Mouse (Mus musculus) G1E (cell line): ENCODE data around the gene Cox14. TPM values are rescaled to one million over a fixed set of nuclear protein-coding genes. Genes with fewer than 3 reads are reported as not detected.
"Not testable (repeated sequence)": the region's sequence is repeated elsewhere in the genome, so short reads cannot be mapped to it uniquely, and the experiment has no call there.

Experiments used
- ATAC-seq: 2 replicates; pipeline ENCODE4 v1.8.0; 2016; ENCODE audit warnings: mild to moderate bottlenecking; ENCODE audit not compliant: insufficient number of reproducible peaks, poor library complexity, low FRiP score, severe bottlenecking; ENCODE audit errors: extremely low read depth
- DNase-seq: peaks from one replicate; pipeline ENCODE4 v3.0.0; 2012; ENCODE audit warnings: low spot score
- H3K27me3 ChIP-seq: 2 replicates; pipeline ENCODE4 v1.6.1; 2012; ENCODE audit warnings: mild to moderate bottlenecking, low read length, inconsistent platforms; ENCODE audit not compliant: insufficient read depth
- H3K36me3 ChIP-seq: replicated peaks from 2 replicates; pipeline ENCODE3; 2012; ENCODE audit warnings: mild to moderate bottlenecking, inconsistent platforms
- H3K4me1 ChIP-seq: 2 replicates; pipeline ENCODE4 v1.6.1; 2012; ENCODE audit warnings: low read depth, low read length, inconsistent platforms, mixed read lengths; ENCODE audit not compliant: insufficient read depth
- H3K4me3 ChIP-seq: 2 replicates; pipeline ENCODE4 v1.5.1; 2012; ENCODE audit warnings: low read depth, mild to moderate bottlenecking, inconsistent platforms, low read length, moderate library complexity, mixed read lengths
- H3K9me3 ChIP-seq: replicated peaks from 2 replicates; pipeline ENCODE4 v1.6.1; 2012; ENCODE audit warnings: inconsistent platforms
- CTCF ChIP-seq: IDR thresholded peaks from 2 replicates; pipeline ENCODE4 v1.5.1; 2012; ENCODE audit warnings: low read depth, low read length, inconsistent platforms, mixed read lengths
- GATA1 ChIP-seq: IDR thresholded peaks from 2 replicates; pipeline ENCODE4 v1.6.1; 2012; ENCODE audit warnings: borderline replicate concordance, low read length, inconsistent platforms, mixed read lengths
- GATA2 ChIP-seq: IDR thresholded peaks from 2 replicates; pipeline ENCODE4 v1.6.1; 2012; ENCODE audit warnings: low read depth, low read length, inconsistent platforms, borderline replicate concordance
- POLR2AphosphoS5 ChIP-seq: IDR thresholded peaks from 2 replicates; pipeline ENCODE4 v1.6.1; 2012; ENCODE audit warnings: low read depth, low read length, inconsistent platforms; ENCODE audit not compliant: insufficient replicate concordance
- TAL1 ChIP-seq: conservative IDR thresholded peaks from 2 replicates; pipeline ENCODE4 v1.6.1; 2012; ENCODE audit warnings: low read depth, low read length, inconsistent platforms, mixed read lengths
- polyA plus RNA-seq: library from polyadenylated mRNA; stranded (reverse); fragments of >175 nt; gene quantifications from 2 replicates; pipeline ENCODE4 v1.2.3, GENCODE M21; 2012
- total RNA-seq, 2 experiments: library from RNA; stranded (forward) in 1 of 2; stranded (reverse) in 1 of 2; fragments of 200-1000 nt in 1 of 2; fragments of >200 nt in 1 of 2; fragmentation: Nextera tagmentation in 1 of 2; gene quantifications; 2 replicates each; pipeline ENCODE4 v1.2.3; 2014 to 2017

The Cox14 gene
- total and polyA plus RNA-seq, 3 experiments: 44.1 to 115 (median 46.1) TPM

- Histone ChIP-seq H3K27me3 (peaks cover 15% of the 10 kb centered on the region), H3K9me3 (no peaks in the 10 kb centered on the region)
- ATAC-seq: no peak
These were observed 25.0 kb upstream of the Cox14 start for GRCm38 (mm10) chr15:99700219-99701106.

DNA sequence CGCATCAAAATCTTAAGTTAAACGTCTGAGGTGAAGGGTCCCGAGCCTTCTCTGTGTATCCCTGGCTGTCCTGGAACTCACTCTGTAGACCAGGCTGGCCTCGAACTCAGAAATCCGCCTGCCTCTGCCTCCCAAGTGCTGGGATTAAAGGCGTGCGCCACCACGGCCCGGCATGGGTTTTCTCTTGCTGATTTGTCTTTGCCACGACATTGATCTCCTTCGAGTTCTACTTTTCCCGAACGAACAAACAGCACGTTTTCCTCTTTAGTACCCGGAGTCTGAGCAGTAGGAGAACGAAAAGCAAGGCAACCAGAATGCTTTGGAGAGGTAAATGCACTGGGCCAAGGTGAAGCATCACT lies 23.8 kb upstream of the Cox14 start:
- peaks cover 38% of the 10 kb centered on the region for H3K4me1 ChIP-seq
- H3K27me3 ChIP-seq, H3K9me3 ChIP-seq, DNase-seq, ATAC-seq: not testable (repeated sequence)
- H3K4me3 ChIP-seq: peak overlapping the region; percentile 77
- H3K36me3 ChIP-seq: peaks cover 33% of the 10 kb centered on the region

More at GRCm38 (mm10) chr15:99700219-99701106, 25.0 kb upstream of the Cox14 start:
- Histone ChIP-seq H3K4me1 (peaks cover 38% of the 10 kb centered on the region), H3K36me3 (peaks cover 25% of the 10 kb centered on the region), H3K4me3 (no peak overlapping the region; the same call in 1 of the 2 replicates)
- no peak for DNase-seq
- TF ChIP-seq POLR2AphosphoS5 (no peak), CTCF (no peak), GATA1 (no peak), TAL1 (no peak), GATA2 (no peak)

DNA sequence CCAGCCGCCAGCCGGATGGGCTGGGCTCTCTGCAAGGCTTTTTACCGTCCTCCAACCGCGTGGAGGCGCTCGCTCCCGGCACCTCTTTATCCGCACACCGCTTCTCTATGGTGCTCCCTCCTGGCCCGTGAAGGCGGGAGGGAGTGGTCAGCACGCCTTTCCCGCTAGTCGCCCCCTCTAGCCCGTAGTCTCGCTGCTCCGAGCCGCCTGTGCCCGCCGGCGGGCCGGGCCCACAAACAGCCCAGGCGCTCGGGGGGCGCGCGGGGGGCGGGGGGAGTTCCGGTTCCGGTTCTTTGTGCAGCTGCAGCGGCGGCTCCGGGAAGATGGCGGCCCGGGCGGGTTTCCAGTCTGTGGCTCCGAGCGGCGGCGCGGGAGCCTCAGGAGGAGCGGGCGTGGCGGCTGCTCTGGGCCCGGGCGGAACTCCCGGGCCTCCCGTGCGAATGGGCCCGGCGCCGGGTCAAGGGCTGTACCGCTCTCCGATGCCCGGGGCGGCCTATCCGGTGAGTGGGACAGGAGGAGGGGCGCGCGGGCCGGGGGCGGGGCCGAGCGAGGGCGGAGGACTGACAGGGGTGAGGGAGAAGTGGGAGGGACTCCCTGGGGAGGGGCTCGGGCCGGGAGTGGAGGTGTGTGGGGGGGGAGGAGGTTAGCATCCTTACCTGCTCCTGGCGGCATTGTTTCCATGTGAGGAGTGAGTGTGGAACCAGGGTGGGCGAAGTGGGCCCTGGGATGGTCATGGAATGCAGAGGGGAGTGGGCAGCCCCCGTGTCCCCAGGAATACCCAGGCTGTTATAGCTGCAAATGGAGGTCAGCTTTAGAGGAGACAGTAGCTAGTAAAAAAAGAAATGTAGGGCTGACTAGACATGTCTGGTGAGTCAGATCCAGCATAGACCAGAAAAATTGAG lies 23.2 kb upstream of the Cox14 start, which contains the start of gene Smarcd1:
Smarcd1 (plus strand) TSS at position 131 of the 902 bp plus-strand sequence.
- peak within 1 kb of the TSS; percentile 77 for H3K4me3 ChIP-seq
- TF ChIP-seq CTCF (peak; percentile 51), TAL1 (no peak), GATA1 (no peak), POLR2AphosphoS5 (no peak), GATA2 (no peak)
- ATAC-seq: peak; percentile 89
- 0 out of 2 replicates have a peak, but pooled peaks cover 3% of the 10 kb centered on the region for H3K27me3 ChIP-seq
- H3K4me1 ChIP-seq: peaks cover 38% of the 10 kb centered on the region
- peak; percentile 91 for DNase-seq
- H3K9me3 ChIP-seq: no peaks in the 10 kb centered on the region
- peaks cover 37% of the 10 kb centered on the region for H3K36me3 ChIP-seq

GRCm38 (mm10) chr15:99703104-99703503 lies 22.3 kb upstream of the Cox14 start:
- Histone ChIP-seq H3K9me3 (peaks cover 5% of the 10 kb centered on the region; the same call in 1 of the 2 replicates), H3K4me1 (peaks cover 38% of the 10 kb centered on the region), H3K4me3 (peak overlapping the region; percentile 17; the same call in 1 of the 2 replicates), H3K36me3 (peaks cover 44% of the 10 kb centered on the region), H3K27me3 (no peaks in the 10 kb centered on the region)
- ATAC-seq: no peak
- TF ChIP-seq CTCF (no peak), GATA2 (no peak), GATA1 (no peak), TAL1 (no peak)
- DNase-seq: no peak

DNA sequence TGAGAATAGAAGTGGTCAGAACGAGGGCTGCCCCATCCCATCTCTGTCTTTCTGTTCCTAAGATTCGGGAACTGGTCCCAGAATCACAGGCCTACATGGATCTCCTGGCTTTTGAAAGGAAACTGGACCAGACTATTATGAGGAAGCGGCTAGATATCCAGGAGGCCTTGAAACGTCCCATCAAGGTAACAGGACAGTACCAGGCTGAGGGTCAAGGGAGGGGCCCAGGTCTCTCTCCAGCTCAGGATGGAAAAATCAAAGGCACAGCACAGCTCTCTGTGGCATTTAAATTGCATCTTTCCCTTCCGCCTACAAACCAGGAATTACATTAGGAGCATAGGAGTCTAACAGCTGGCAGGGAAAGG lies 21.8 kb upstream of the Cox14 start:
- Histone ChIP-seq H3K4me3 (no peak overlapping the region), H3K4me1 (peaks cover 35% of the 10 kb centered on the region), H3K27me3 (no peaks in the 10 kb centered on the region), H3K9me3 (peaks cover 6% of the 10 kb centered on the region; the same call in 1 of the 2 replicates), H3K36me3 (peaks cover 49% of the 10 kb centered on the region)
- DNase-seq (no peak), ATAC-seq (no peak)
- TF ChIP-seq POLR2AphosphoS5 (no peak), GATA1 (no peak), GATA2 (no peak), CTCF (no peak)

- Histone ChIP-seq H3K36me3 (peaks cover 54% of the 10 kb centered on the region), H3K4me3 (no peak overlapping the region), H3K4me1 (peaks cover 31% of the 10 kb centered on the region), H3K9me3 (peaks cover 6% of the 10 kb centered on the region; the same call in 1 of the 2 replicates), H3K27me3 (no peaks in the 10 kb centered on the region)
- ATAC-seq: no peak
- DNase-seq: no peak
- TF ChIP-seq GATA1 (no peak), GATA2 (no peak), CTCF (no peak), POLR2AphosphoS5 (no peak), TAL1 (no peak)
These were observed 21.3 kb upstream of the Cox14 start for GRCm38 (mm10) chr15:99704041-99704681.
